Mouse (Mus musculus): ENCODE data around the gene Smtnl1. TPM values are rescaled to one million over a fixed set of nuclear protein-coding genes. Genes with fewer than 3 reads are reported as not detected.
A peak's percentile ranks its signal among the peaks of the same experiment; 100 is the strongest.

The Smtnl1 gene
- polyA plus RNA-seq, 1 experiment from 2014 or later, result 0.49 TPM

DNA sequence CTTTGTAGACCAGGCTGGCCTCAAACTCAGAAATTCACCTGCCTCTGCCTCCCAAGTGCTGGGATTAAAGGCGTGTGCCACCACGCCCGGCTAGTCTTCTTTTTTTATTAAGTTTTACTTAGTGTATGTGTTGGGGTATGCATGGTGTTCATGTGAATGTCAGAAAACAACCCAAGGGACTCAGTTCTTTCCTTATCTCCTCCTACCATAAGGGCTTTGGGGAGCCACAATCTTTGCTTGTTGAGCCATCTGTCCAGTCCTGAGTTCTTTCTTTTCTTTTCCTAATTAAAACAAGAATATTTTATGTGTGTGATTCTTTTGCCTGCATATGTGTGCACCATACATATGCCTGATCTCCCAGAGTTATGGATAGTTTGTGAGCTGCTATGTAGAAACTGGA is 29.3 kb downstream of the Smtnl1 start:
- 80% methylated on average over 3 of the region's 3 CpGs for WGBS (ENCODE audit: insufficient replicate concordance)
- no peaks in the 10 kb centered on the region for H3K27me3 ChIP-seq (ENCODE audit: control insufficient read depth, insufficient read depth, low read length)
- H3K9me3 ChIP-seq (replicated peaks; ENCODE audit: control insufficient read depth, low read length), result no peaks in the 10 kb centered on the region
- no peak overlapping the region for H3K4me3 ChIP-seq (ENCODE audit: low read depth, low read length)
- no peak overlapping the region for H3K9ac ChIP-seq (ENCODE audit: low read depth, low read length)
- no peaks in the 10 kb centered on the region for H3K36me3 ChIP-seq (ENCODE audit: control insufficient read depth, insufficient read depth, low read length)
- no peak overlapping the region for H3K27ac ChIP-seq (ENCODE audit: low read depth, low read length)
- no peak overlapping the region for H3K4me2 ChIP-seq
- 0 out of 2 replicates have a peak, but pooled peaks have one; percentile 47 for ATAC-seq (replicated peaks; ENCODE audit: insufficient number of reproducible peaks, low FRiP score, low TSS enrichment)
- H3K4me1 ChIP-seq (ENCODE audit: control insufficient read depth, insufficient read depth, low read length), result peaks cover 9% of the 10 kb centered on the region

DNA sequence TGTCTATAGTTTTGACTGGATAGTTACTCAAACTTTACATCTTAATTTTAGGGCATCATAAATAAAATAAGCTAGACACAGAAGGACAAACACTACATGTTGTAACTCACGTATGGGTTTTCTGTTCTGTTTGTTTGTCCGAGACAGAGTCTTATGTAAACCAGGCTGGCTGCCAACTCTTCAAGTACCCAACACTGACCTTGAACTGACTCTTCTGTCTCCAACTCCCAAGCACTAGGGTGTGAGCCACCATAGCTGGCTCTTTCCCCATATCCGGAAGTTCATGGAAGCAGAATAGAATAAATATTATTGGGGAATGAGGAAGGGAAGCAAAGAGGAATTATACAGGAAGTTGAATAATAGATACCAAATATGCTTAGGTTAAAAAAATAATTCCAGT is 29.9 kb downstream of the Smtnl1 start:
- Histone ChIP-seq H3K4me3 (ENCODE audit: low read depth, low read length) (no peak overlapping the region), H3K27me3 (ENCODE audit: control insufficient read depth, insufficient read depth, low read length) (no peaks in the 10 kb centered on the region), H3K9me3 (replicated peaks; ENCODE audit: control insufficient read depth, low read length) (no peaks in the 10 kb centered on the region), H3K27ac (ENCODE audit: low read depth, low read length) (no peak overlapping the region), H3K4me2 (no peak overlapping the region; the same call in 1 of the 2 replicates), H3K4me1 (ENCODE audit: control insufficient read depth, insufficient read depth, low read length) (peaks cover 8% of the 10 kb centered on the region), H3K9ac (ENCODE audit: low read depth, low read length) (no peak overlapping the region), H3K36me3 (ENCODE audit: control insufficient read depth, insufficient read depth, low read length) (no peaks in the 10 kb centered on the region)
- ATAC-seq (replicated peaks; ENCODE audit: insufficient number of reproducible peaks, low FRiP score, low TSS enrichment), result no peak
- 78% methylated on average over 3 of the region's 3 CpGs for WGBS (ENCODE audit: insufficient replicate concordance)

DNA sequence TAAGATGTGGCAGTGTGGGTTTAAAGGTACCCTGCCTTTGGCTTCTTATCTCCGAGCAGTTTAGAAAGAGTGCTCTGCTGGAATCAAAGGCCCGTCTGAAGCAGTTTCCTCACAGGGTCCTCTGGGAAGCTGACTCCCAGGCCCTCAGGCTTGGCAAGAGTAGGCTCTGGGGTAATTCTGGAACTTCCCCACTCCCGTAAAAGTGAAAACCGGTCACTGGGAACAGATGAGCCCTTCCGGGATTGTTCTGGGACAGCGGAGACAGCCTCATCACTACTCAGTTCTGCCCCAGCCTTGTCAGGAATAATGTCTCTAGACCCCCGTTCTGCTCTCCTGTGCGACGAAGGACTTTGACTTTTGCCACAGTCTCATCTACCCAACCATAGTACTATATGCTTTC is 32.0 kb downstream of the Smtnl1 start:
- 44% methylated on average over 9 of the region's 9 CpGs for WGBS (ENCODE audit: insufficient replicate concordance)
- no peak overlapping the region for H3K4me2 ChIP-seq
- no peak overlapping the region for H3K4me3 ChIP-seq (ENCODE audit: low read depth, low read length)
- H3K9me3 ChIP-seq (replicated peaks; ENCODE audit: control insufficient read depth, low read length), result no peaks in the 10 kb centered on the region
- H3K4me1 ChIP-seq (ENCODE audit: control insufficient read depth, insufficient read depth, low read length), result peaks cover 8% of the 10 kb centered on the region
- H3K27me3 ChIP-seq (ENCODE audit: control insufficient read depth, insufficient read depth, low read length), result no peaks in the 10 kb centered on the region
- 0 out of 2 replicates have a peak overlapping the region, but pooled peaks have one; percentile 16 for H3K27ac ChIP-seq (ENCODE audit: low read depth, low read length)
- ATAC-seq (replicated peaks; ENCODE audit: insufficient number of reproducible peaks, low FRiP score, low TSS enrichment), result no peak
- H3K36me3 ChIP-seq (ENCODE audit: control insufficient read depth, insufficient read depth, low read length), result no peaks in the 10 kb centered on the region
- no peak overlapping the region for H3K9ac ChIP-seq (ENCODE audit: low read depth, low read length)

DNA sequence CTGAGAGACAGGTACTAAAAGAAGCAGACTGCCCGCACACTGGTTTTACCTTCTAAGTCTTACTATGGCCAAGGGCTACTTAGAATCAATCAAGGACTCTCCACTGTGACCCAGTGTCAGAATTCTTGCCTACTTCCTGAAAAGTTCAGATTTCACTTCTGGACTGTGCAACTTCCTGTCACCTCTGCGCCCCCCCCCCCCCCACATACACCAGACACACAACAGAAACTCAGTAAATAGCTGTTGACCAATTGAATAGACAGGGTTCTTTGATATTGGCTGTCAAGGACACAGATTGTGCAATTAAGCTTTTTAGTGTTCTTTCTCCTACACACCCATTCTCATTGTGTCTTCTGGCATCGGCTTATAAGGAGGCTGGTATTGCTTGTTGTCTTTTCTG is 34.1 kb downstream of the Smtnl1 start:
- Histone ChIP-seq H3K4me1 (ENCODE audit: control insufficient read depth, insufficient read depth, low read length) (peaks cover 18% of the 10 kb centered on the region), H3K4me3 (ENCODE audit: low read depth, low read length) (no peak overlapping the region), H3K27me3 (ENCODE audit: control insufficient read depth, insufficient read depth, low read length) (no peaks in the 10 kb centered on the region), H3K27ac (ENCODE audit: low read depth, low read length) (no peak overlapping the region), H3K36me3 (ENCODE audit: control insufficient read depth, insufficient read depth, low read length) (no peaks in the 10 kb centered on the region), H3K9ac (ENCODE audit: low read depth, low read length) (no peak overlapping the region), H3K9me3 (replicated peaks; ENCODE audit: control insufficient read depth, low read length) (no peaks in the 10 kb centered on the region), H3K4me2 (no peak overlapping the region)
- 63% methylated on average over 3 of the region's 3 CpGs for WGBS (ENCODE audit: insufficient replicate concordance)
- ATAC-seq (replicated peaks; ENCODE audit: insufficient number of reproducible peaks, low FRiP score, low TSS enrichment), result no peak

DNA sequence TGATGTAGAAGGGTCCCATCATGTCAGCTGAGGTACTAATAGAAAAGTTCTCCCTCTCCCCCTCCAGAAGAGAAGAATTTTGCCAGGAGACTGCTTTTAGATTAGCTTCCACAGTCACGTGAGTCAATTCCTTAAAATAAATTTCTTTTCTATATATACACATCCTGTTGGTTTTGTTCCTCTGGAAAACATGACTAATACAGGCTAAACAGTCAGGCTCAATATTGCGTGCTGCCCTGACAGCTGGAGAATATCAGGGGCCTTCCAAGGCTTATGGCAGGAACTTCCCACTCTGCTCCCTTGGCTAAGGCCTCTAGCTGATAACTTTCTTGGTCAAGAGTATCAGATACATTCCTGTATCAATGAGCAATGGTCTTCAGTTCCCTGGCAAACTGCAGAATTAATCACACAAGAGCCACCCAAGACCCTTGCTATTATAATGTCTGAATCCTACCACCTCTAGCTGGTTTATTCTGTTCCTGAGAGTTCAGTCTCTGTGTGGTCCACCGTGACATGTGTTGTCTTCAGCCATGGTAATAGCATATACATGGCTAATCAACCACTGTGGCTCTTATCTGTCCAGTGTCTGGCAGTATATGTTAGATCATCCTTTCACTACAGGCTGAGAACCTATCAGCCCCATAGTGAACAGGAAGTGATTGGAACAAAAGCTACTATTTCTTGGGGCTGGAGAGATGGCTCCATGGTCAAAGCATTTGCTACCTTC is 38.4 kb downstream of the Smtnl1 start:
- Histone ChIP-seq H3K9ac (ENCODE audit: low read depth, low read length) (no peak overlapping the region), H3K27me3 (ENCODE audit: control insufficient read depth, insufficient read depth, low read length) (no peaks in the 10 kb centered on the region), H3K4me3 (ENCODE audit: low read depth, low read length) (no peak overlapping the region), H3K4me1 (ENCODE audit: control insufficient read depth, insufficient read depth, low read length) (peaks cover 11% of the 10 kb centered on the region), H3K9me3 (replicated peaks; ENCODE audit: control insufficient read depth, low read length) (no peaks in the 10 kb centered on the region), H3K4me2 (no peak overlapping the region), H3K36me3 (ENCODE audit: control insufficient read depth, insufficient read depth, low read length) (no peaks in the 10 kb centered on the region), H3K27ac (ENCODE audit: low read depth, low read length) (0 out of 2 replicates have a peak overlapping the region, but pooled peaks have one; percentile 15)
- peak; percentile 57 for ATAC-seq (replicated peaks; ENCODE audit: insufficient number of reproducible peaks, low FRiP score, low TSS enrichment)
- 46% methylated on average over 3 of the region's 3 CpGs for WGBS (ENCODE audit: insufficient replicate concordance)

DNA sequence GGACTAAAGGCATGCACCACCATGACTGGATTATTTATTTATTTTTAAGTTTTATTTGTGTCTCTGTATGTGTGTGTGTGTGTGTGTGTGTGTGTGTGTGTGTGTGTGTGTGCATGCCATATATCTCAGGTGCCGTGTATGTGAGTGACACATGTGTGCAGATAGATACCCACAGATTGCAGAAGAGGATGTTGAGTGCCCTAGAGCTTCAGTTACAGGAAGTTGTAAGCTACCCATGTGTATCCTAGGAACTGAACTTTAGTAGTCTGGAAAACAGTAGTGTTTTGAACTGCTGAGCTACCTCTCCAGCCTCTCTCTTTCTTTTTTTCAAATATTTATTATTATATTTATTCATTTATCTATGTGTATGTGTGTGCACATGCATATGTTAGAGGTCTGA is 39.1 kb downstream of the Smtnl1 start:
- no peak overlapping the region for H3K4me2 ChIP-seq
- no peak overlapping the region for H3K9ac ChIP-seq (ENCODE audit: low read depth, low read length)
- H3K9me3 ChIP-seq (replicated peaks; ENCODE audit: control insufficient read depth, low read length), result no peaks in the 10 kb centered on the region
- peaks cover 10% of the 10 kb centered on the region for H3K4me1 ChIP-seq (ENCODE audit: control insufficient read depth, insufficient read depth, low read length)
- 0 out of 2 replicates have a peak overlapping the region, but pooled peaks have one; percentile 15 for H3K27ac ChIP-seq (ENCODE audit: low read depth, low read length)
- no peaks in the 10 kb centered on the region for H3K36me3 ChIP-seq (ENCODE audit: control insufficient read depth, insufficient read depth, low read length)
- no peak overlapping the region for H3K4me3 ChIP-seq (ENCODE audit: low read depth, low read length)
- no peak for ATAC-seq (replicated peaks; ENCODE audit: insufficient number of reproducible peaks, low FRiP score, low TSS enrichment)
- WGBS (ENCODE audit: insufficient replicate concordance), result 57% methylated on average over 1 of the region's 1 CpGs
- H3K27me3 ChIP-seq (ENCODE audit: control insufficient read depth, insufficient read depth, low read length), result no peaks in the 10 kb centered on the region

DNA sequence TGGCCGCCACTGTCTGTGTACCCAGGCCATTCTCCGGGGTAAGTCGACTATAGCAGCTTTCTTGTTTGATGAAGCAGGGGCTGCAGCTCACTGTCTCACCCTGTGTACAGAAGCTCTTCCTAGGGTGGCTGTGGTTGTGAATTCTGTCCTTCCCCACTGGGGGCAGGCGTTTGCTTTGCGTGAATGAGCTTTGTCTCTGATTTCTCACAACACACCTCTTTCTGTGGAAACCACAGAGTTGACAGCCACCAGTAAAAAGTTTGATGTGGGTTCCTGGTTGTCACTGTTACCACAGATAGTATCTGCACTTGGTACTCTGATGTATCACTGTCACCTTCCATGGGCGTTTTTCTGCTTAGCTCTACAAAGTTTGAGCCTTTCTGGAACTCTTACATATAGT is 43.2 kb downstream of the Smtnl1 start:
- H3K27me3 ChIP-seq (ENCODE audit: control insufficient read depth, insufficient read depth, low read length), result no peaks in the 10 kb centered on the region
- 48% methylated on average over 6 of the region's 6 CpGs for whole genome bisulfite sequencing (ENCODE audit: insufficient replicate concordance)
- peaks cover 14% of the 10 kb centered on the region for H3K4me1 ChIP-seq (ENCODE audit: control insufficient read depth, insufficient read depth, low read length)
- ATAC-seq (replicated peaks; ENCODE audit: insufficient number of reproducible peaks, low FRiP score, low TSS enrichment), result no peak
- H3K9me3 ChIP-seq (replicated peaks; ENCODE audit: control insufficient read depth, low read length), result no peaks in the 10 kb centered on the region
- H3K4me3 ChIP-seq (ENCODE audit: low read depth, low read length), result no peak overlapping the region
- no peak overlapping the region for H3K27ac ChIP-seq (ENCODE audit: low read depth, low read length)
- H3K9ac ChIP-seq (ENCODE audit: low read depth, low read length), result no peak overlapping the region
- no peak overlapping the region for H3K4me2 ChIP-seq
- H3K36me3 ChIP-seq (ENCODE audit: control insufficient read depth, insufficient read depth, low read length), result no peaks in the 10 kb centered on the region

DNA sequence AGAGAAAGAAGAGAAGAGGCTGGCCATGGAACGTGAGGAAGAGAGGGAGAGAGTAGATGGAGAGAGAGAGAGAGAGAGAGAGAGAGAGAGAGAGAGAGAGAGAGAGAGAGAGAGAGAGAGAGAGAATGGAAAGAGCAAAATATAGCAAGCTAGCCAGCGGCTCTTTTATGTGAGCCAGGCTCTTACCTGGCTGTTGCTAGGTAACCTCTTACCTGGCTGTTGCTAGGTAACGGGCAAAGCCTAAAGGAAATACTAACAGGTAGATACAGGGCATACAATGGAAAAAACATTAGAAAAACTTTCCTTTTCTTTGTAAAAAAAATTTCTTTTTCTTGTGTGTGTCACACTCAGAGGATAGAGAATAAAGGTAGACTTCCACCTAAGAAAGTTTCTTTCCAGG is 44.7 kb downstream of the Smtnl1 start:
- H3K9me3 ChIP-seq (replicated peaks; ENCODE audit: control insufficient read depth, low read length), result no peaks in the 10 kb centered on the region
- H3K27ac ChIP-seq (ENCODE audit: low read depth, low read length), result no peak overlapping the region
- peaks cover 7% of the 10 kb centered on the region; the same call in 1 of the 2 replicates for H3K4me1 ChIP-seq (ENCODE audit: control insufficient read depth, insufficient read depth, low read length)
- no peak for ATAC-seq (replicated peaks; ENCODE audit: insufficient number of reproducible peaks, low FRiP score, low TSS enrichment)
- no peak overlapping the region for H3K4me2 ChIP-seq
- WGBS (ENCODE audit: insufficient replicate concordance), result 64% methylated on average over 3 of the region's 3 CpGs
- no peaks in the 10 kb centered on the region for H3K36me3 ChIP-seq (ENCODE audit: control insufficient read depth, insufficient read depth, low read length)
- no peak overlapping the region for H3K4me3 ChIP-seq (ENCODE audit: low read depth, low read length)
- H3K9ac ChIP-seq (ENCODE audit: low read depth, low read length), result no peak overlapping the region
- H3K27me3 ChIP-seq (ENCODE audit: control insufficient read depth, insufficient read depth, low read length), result no peaks in the 10 kb centered on the region

DNA sequence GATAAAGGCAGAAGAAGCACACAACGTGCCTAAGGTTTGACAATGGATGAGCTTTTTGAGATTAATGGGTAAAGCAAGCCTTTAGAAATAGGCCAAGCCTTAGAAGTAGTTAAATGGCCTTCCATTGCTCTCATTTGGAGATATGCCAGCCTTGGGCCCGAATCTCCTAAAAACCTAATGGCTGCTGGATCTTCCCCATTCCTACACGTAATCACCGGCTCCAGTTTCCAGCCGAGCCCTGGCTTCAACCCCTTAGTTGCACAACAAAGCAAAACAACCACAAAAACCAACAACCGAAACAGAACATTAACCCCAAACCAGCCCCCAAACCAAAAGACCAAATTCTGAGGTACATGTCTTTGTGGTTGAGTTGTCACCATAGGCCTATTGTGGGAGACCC is 46.8 kb downstream of the Smtnl1 start:
- H3K4me1 ChIP-seq (ENCODE audit: control insufficient read depth, insufficient read depth, low read length), result peaks cover 7% of the 10 kb centered on the region; the same call in 1 of the 2 replicates
- ATAC-seq (replicated peaks; ENCODE audit: insufficient number of reproducible peaks, low FRiP score, low TSS enrichment), result no peak
- no peaks in the 10 kb centered on the region for H3K9me3 ChIP-seq (replicated peaks; ENCODE audit: control insufficient read depth, low read length)
- H3K4me2 ChIP-seq, result no peak overlapping the region
- no peak overlapping the region for H3K27ac ChIP-seq (ENCODE audit: low read depth, low read length)
- no peak overlapping the region for H3K4me3 ChIP-seq (ENCODE audit: low read depth, low read length)
- H3K36me3 ChIP-seq (ENCODE audit: control insufficient read depth, insufficient read depth, low read length), result no peaks in the 10 kb centered on the region
- no peaks in the 10 kb centered on the region for H3K27me3 ChIP-seq (ENCODE audit: control insufficient read depth, insufficient read depth, low read length)
- WGBS (ENCODE audit: insufficient replicate concordance), result 81% methylated on average over 6 of the region's 6 CpGs
- H3K9ac ChIP-seq (ENCODE audit: low read depth, low read length), result no peak overlapping the region

Measured in heart, embryonic 11.5 days (tissue).